Mouse (Mus musculus): ENCODE measurements around the gene Adpgk. TPM values are rescaled to one million over a fixed set of nuclear protein-coding genes. Genes with fewer than 3 reads are reported as not detected.

The Adpgk gene
- polyA plus RNA-seq, 1 experiment, result 196 TPM

DNA sequence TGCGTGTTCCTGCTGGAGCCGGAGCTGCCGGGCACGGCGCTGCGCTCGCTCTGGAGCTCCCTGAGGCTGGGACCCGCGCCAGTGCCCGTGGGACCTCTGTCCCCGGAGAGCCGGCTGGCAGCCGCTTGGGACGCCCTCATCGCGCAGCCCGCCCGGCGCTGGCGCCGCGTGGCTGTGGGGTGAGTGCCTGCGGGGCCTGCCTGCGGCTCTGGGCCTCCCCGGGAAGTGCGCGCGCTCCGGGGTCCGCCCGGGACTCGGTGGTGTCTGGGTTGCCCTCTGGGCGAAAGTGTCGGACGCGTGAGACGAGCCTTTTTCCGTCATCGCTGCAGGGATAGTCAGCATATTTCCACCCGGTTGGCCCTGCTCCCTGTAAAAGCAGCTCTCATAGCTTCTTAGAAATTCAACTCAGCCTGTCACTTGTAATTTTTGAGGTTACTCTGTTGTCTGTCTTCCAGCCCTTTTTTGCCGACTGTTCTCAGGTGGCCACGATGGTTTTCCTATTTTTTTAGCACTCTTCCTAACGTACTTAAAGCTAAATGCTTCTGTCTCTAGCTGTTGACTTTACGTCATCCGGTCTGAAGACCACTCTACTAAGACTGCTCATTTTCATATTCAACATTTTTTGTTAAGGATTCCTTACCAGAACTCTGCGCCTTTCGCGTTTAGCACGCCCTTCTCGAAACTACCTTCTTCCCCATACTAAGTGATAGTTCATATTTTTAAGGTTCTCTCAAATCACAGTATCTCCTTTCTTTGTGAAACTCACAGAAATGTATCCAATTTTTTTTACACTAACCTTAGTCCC is 532 bp downstream of the Adpgk start:
- H3K4me3 ChIP-seq (replicated peaks; ENCODE audit: control insufficient read depth, low read depth, low read length), result peak overlapping the region; percentile 88
- H3K4me1 ChIP-seq (ENCODE audit: control insufficient read depth, insufficient read depth, low read length), result peaks cover 3% of the 10 kb centered on the region
- peak overlapping the region; percentile 97 for H3K27ac ChIP-seq (ENCODE audit: control insufficient read depth, insufficient read depth, low read depth, low read length, poor library complexity)
- no peak for TF ChIP-seq POLR2A (IDR thresholded peaks at IDR 0.05; ENCODE audit: borderline replicate concordance, control insufficient read depth, low read depth, low read length)
- TF ChIP-seq CTCF (IDR thresholded peaks at IDR 0.05; ENCODE audit: control insufficient read depth, insufficient read depth, low read length), result no peak
- under 1% methylated on average over 50 of the region's 50 CpGs for WGBS

DNA sequence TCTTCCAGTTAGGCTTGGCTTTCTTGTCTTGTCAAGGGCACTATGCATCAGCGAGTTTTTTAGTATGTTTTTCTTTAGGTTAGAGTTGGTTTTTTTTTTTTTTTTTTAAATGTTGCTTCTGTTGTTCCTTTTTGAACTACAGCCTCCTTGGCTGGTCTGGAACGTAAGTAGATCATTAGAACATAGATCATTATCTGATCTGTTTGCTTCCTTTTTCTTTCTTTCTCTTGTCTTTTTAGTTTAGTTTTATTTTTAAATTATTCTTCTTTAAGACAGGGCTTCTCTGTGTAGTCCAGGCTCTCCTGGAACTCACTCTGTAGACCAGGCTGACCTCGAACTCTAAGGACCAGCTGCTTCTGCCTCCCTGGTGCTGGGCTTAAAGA is 1.1 kb downstream of the Adpgk start:
- TF ChIP-seq CTCF (IDR thresholded peaks at IDR 0.05; ENCODE audit: control insufficient read depth, insufficient read depth, low read length) (no peak), POLR2A (IDR thresholded peaks at IDR 0.05; ENCODE audit: borderline replicate concordance, control insufficient read depth, low read depth, low read length) (no peak)
- WGBS, result 20% methylated on average over 3 of the region's 3 CpGs
- Histone ChIP-seq H3K27ac (ENCODE audit: control insufficient read depth, insufficient read depth, low read depth, low read length, poor library complexity) (peak overlapping the region; percentile 71; the same call in 1 of the 2 replicates), H3K4me3 (replicated peaks; ENCODE audit: control insufficient read depth, low read depth, low read length) (peak overlapping the region; percentile 71), H3K4me1 (ENCODE audit: control insufficient read depth, insufficient read depth, low read length) (peaks cover 3% of the 10 kb centered on the region)

DNA sequence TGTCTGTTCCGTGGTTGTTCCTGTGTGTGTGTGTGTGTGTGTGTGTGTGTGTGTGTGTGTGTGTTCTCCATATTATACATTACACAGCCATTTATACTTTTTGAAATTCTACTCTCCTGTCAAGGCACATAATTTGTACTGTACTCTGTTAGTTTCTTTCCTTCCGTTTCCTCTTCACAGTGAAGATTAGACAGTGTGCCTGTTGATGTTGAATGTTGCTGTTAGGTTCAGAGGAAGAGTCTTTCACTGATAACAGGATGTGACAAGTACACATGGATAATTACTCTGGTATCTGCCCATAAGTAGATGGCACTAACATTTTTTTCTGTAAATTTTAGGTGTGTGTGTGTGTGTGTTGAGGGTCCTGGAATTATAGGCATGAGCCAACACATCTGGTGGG is 5.1 kb downstream of the Adpgk start:
- H3K4me1 ChIP-seq (ENCODE audit: control insufficient read depth, insufficient read depth, low read length), result no peaks in the 10 kb centered on the region; the same call in 1 of the 2 replicates
- TF ChIP-seq CTCF (IDR thresholded peaks at IDR 0.05; ENCODE audit: control insufficient read depth, insufficient read depth, low read length), result no peak
- TF ChIP-seq POLR2A (IDR thresholded peaks at IDR 0.05; ENCODE audit: borderline replicate concordance, control insufficient read depth, low read depth, low read length), result no peak
- H3K4me3 ChIP-seq (replicated peaks; ENCODE audit: control insufficient read depth, low read depth, low read length), result no peak overlapping the region
- WGBS, result 60% methylated on average over 2 of the region's 2 CpGs
- H3K27ac ChIP-seq (ENCODE audit: control insufficient read depth, insufficient read depth, low read depth, low read length, poor library complexity), result no peak overlapping the region

DNA sequence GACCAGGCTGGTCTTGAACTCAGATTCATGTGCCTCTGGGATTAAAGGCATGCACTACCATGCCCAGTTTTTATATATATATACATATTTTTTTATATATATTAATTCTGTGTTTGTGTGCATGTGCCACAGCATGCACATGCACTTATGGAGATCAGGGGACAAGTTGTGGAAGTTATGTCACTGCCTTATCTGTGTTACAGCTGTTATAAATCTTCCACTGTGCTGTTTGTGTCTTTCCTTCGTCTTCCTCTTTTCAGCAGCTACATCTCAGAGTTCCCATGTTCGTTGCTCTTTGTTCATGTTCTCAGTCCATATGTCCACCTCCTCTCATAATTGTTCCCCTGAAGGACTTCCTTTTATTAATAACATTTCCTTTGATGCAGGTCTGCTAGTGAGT is 16.5 kb downstream of the Adpgk start:
- Histone ChIP-seq H3K4me3 (replicated peaks; ENCODE audit: control insufficient read depth, low read depth, low read length) (no peak overlapping the region), H3K4me1 (ENCODE audit: control insufficient read depth, insufficient read depth, low read length) (no peaks in the 10 kb centered on the region; the same call in 1 of the 2 replicates), H3K27ac (ENCODE audit: control insufficient read depth, insufficient read depth, low read depth, low read length, poor library complexity) (no peak overlapping the region)
- TF ChIP-seq POLR2A (IDR thresholded peaks at IDR 0.05; ENCODE audit: borderline replicate concordance, control insufficient read depth, low read depth, low read length) (no peak), CTCF (IDR thresholded peaks at IDR 0.05; ENCODE audit: control insufficient read depth, insufficient read depth, low read length) (no peak)
- 43% methylated on average over 2 of the region's 2 CpGs for WGBS

DNA sequence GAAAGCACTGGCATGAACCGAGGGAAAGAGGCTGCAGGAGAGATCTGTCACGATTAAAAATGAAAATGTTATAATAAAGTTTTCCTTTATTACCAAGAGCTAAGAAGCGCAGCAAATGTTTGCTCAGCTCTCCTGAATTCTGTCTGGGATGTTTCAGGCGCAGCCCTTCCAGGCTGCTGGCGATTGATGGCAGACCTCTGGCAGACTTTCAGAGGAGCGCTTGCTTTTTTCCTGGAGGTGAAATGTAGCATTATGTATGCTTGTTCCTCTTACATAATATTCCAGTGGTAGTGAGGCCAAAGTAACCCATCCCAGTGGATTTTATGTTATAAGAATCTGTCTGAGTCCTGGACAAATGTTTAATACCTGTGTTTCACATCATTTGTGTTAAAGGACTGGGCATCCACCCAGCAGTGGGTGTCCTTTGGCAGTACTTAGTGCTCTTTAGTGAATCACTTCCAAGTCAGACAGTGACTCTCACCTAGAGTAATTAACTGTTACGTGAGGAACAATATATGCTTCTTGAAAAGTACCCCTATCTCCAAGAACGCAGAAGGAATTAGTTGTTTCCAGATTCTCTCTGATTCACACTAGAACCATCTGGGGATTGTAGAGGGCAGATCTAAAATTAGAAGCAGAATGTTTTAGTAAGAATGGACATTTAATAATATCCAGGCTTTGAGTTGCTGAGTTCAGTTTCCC is 19.4 kb downstream of the Adpgk start:
- no peak overlapping the region for H3K27ac ChIP-seq (ENCODE audit: control insufficient read depth, insufficient read depth, low read depth, low read length, poor library complexity)
- H3K4me3 ChIP-seq (replicated peaks; ENCODE audit: control insufficient read depth, low read depth, low read length), result no peak overlapping the region
- 90% methylated on average over 8 of the region's 8 CpGs for WGBS
- no peak for TF ChIP-seq POLR2A (IDR thresholded peaks at IDR 0.05; ENCODE audit: borderline replicate concordance, control insufficient read depth, low read depth, low read length)
- TF ChIP-seq CTCF (IDR thresholded peaks at IDR 0.05; ENCODE audit: control insufficient read depth, insufficient read depth, low read length), result no peak
- no peaks in the 10 kb centered on the region; the same call in 1 of the 2 replicates for H3K4me1 ChIP-seq (ENCODE audit: control insufficient read depth, insufficient read depth, low read length)

DNA sequence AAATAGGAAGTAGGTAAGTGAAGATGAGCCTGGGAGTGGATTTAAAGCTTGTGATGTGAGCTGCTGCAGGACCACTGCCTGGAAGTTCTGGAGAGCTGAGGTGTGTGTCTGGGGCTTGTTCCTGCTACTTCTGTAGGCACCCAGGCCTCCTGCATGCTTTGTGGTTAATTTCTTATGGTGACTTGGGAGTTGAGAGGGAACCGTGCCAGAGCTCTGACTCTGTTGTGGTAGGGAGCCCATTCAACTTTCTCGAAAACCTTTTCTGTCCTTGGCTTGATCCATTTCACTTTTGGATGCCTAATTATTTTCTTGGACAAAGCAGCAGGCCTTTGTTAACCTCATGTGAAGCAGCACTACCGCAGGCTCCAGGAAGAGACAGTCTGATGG is 19.9 kb downstream of the Adpgk start:
- H3K4me1 ChIP-seq (ENCODE audit: control insufficient read depth, insufficient read depth, low read length), result no peaks in the 10 kb centered on the region; the same call in 1 of the 2 replicates
- H3K27ac ChIP-seq (ENCODE audit: control insufficient read depth, insufficient read depth, low read depth, low read length, poor library complexity), result no peak overlapping the region
- 82% methylated on average over 3 of the region's 3 CpGs for WGBS
- H3K4me3 ChIP-seq (replicated peaks; ENCODE audit: control insufficient read depth, low read depth, low read length), result no peak overlapping the region
- TF ChIP-seq POLR2A (IDR thresholded peaks at IDR 0.05; ENCODE audit: borderline replicate concordance, control insufficient read depth, low read depth, low read length), result no peak

DNA sequence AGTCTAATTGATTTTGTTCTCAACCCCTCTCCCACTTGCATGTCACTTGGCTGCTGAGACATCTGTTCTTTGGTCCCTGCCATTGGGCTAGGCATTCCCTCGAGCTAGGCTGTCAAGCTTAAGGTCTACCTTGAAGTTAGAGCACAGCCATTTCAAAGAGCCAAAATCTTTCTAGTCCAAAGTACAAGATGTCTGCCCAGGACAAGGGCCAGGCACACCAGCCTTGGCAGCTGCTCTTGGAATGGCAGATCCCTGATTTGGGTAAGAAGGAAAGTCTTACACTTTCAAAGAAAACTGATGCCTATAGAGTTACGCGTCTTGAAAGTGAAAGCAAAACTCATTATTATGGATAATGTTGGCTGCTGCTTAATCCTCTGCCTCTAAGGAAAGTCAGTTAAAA is 24.8 kb downstream of the Adpgk start:
- TF ChIP-seq CTCF (IDR thresholded peaks at IDR 0.05; ENCODE audit: control insufficient read depth, insufficient read depth, low read length) (no peak), POLR2A (IDR thresholded peaks at IDR 0.05; ENCODE audit: borderline replicate concordance, control insufficient read depth, low read depth, low read length) (no peak)
- H3K27ac ChIP-seq (ENCODE audit: control insufficient read depth, insufficient read depth, low read depth, low read length, poor library complexity), result no peak overlapping the region
- no peaks in the 10 kb centered on the region; the same call in 1 of the 2 replicates for H3K4me1 ChIP-seq (ENCODE audit: control insufficient read depth, insufficient read depth, low read length)
- no peak overlapping the region for H3K4me3 ChIP-seq (replicated peaks; ENCODE audit: control insufficient read depth, low read depth, low read length)
- WGBS, result 81% methylated on average over 3 of the region's 3 CpGs

DNA sequence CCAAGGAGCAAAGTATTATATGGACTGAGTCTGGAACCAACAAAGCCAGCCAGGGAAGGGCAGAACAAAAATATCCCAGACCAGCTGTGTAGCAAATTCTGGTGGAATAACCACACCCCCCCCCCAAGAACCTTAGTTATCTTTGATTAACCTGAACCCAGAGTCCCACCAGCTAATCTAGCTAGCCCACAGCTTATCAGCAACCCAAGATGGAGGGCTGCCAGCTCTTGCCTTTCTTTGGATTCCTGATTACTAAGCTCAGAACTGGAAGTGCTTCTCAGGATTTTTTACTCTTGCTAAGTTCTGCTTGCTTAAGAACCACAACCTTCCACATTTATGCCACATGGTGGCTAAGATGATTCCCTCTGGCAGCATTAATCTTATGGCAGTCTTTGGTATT is 33.0 kb downstream of the Adpgk start:
- H3K4me3 ChIP-seq (replicated peaks; ENCODE audit: control insufficient read depth, low read depth, low read length), result no peak overlapping the region
- no peaks in the 10 kb centered on the region for H3K4me1 ChIP-seq (ENCODE audit: control insufficient read depth, insufficient read depth, low read length)
- H3K27ac ChIP-seq (ENCODE audit: control insufficient read depth, insufficient read depth, low read depth, low read length, poor library complexity), result no peak overlapping the region
- no peak for TF ChIP-seq POLR2A (IDR thresholded peaks at IDR 0.05; ENCODE audit: borderline replicate concordance, control insufficient read depth, low read depth, low read length)
- TF ChIP-seq CTCF (IDR thresholded peaks at IDR 0.05; ENCODE audit: control insufficient read depth, insufficient read depth, low read length), result no peak
